Mouse (Mus musculus) E14TG2a.4 (cell line): ENCODE measurements around the gene Ccdc120.

Source experiments
- H3K27me3 ChIP-seq: 2 replicates; pipeline ENCODE4 v1.6.1; 2014; ENCODE audit warnings: low read length, control low read depth; ENCODE audit not compliant: insufficient read depth
- H3K36me3 ChIP-seq: 2 replicates; pipeline ENCODE4 v1.6.1; 2014; ENCODE audit warnings: low read length, control low read depth; ENCODE audit not compliant: insufficient read depth
- H3K4me1 ChIP-seq: replicated peaks from 2 replicates; pipeline ENCODE4 v1.6.1; 2014; ENCODE audit warnings: low read depth, low read length, control low read depth
- H3K4me3 ChIP-seq: replicated peaks from 2 replicates; pipeline ENCODE4 v1.5.1; 2014; ENCODE audit warnings: mild to moderate bottlenecking, low read length
- H3K9me3 ChIP-seq: 2 replicates; pipeline ENCODE4 v1.6.1; 2014; ENCODE audit warnings: low read length, control low read depth
- CTCF ChIP-seq: conservative IDR thresholded peaks from 2 replicates; pipeline ENCODE4 v1.5.1; 2014; ENCODE audit warnings: low read length
- NANOG ChIP-seq: IDR thresholded peaks from 2 replicates; pipeline ENCODE4 v1.6.1; 2014; ENCODE audit warnings: borderline replicate concordance, low read length, mixed read lengths
- POU5F1 ChIP-seq: IDR thresholded peaks from 2 replicates; pipeline ENCODE4 v1.6.1; 2014; ENCODE audit warnings: low read length, borderline replicate concordance

Ccdc120 gene

DNA sequence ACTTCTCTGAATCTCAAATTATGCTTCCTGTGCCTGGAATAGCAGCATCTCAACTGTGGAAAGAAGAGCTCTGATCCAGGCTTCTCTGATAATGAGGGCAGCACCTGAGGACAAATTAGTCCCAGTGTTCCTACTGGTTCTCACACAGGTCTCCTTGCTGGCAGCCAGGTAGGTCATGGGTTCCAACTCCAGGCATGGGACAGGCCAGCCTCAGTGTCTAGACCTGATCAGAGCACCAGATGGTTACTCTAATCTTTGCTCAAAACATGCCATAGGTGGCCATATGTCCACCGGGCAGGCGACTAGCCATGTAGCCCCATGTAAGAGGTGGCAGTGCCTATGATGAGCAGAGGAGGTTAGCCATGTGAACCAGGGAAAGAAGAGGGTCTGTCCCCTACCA is 62.4 kb downstream of the Ccdc120 start:
- TF ChIP-seq CTCF (no peak), POU5F1 (no peak), NANOG (no peak)

More for the DNA sequence above, 62.4 kb downstream of the Ccdc120 start:
- Histone ChIP-seq H3K4me3 (no peak overlapping the region), H3K9me3 (no peaks in the 10 kb centered on the region), H3K4me1 (no peaks in the 10 kb centered on the region), H3K27me3 (no peaks in the 10 kb centered on the region), H3K36me3 (no peaks in the 10 kb centered on the region)
